24 mouse cellular contexts compared by ENCODE assay signal in genomic region chr7:37375044-37375443, GRCm38 (mm10).
DNase-seq lines count a peak whose midpoint lies in the region; ATAC-seq lines count a peak whose summit lies in the region.
"Had no signal": no experiment of that assay in that cellular context is flagged by ENCODE, and none has a peak within 500 bp of the region (broad histone marks: within the 10 kb centered on the region; RNA-seq: fewer than 3 reads in every experiment).

No protein-coding gene starts in this region.

- no peak overlapping the region for H3K4me3 ChIP-seq in hindbrain, embryonic 11.5 days (ENCODE audit: low read depth, low read length)
- H3K4me3 ChIP-seq in hindbrain, embryonic 16.5 days (ENCODE audit: low read length): no peak overlapping the region
- H3K4me3 ChIP-seq in limb, embryonic 10.5 days: no peak overlapping the region
- H3K4me3 ChIP-seq: heart, embryonic 12.5 days; hindbrain, embryonic 13.5 days; limb, embryonic 15.5 days; midbrain, embryonic 13.5 days; neural tube, embryonic 12.5 days had no signal

- no peak overlapping the region for H3K27ac ChIP-seq in hindbrain, embryonic 11.5 days (ENCODE audit: low read depth, low read length)
- H3K27ac ChIP-seq in hindbrain, embryonic 16.5 days (ENCODE audit: low read depth, low read length): no peak overlapping the region
- H3K27ac ChIP-seq in limb, embryonic 10.5 days: peak overlapping the region; percentile 80
- H3K27ac ChIP-seq: limb, embryonic 15.5 days; liver, embryonic 14.5 days; midbrain, embryonic 13.5 days; neural tube, embryonic 12.5 days had no signal

- no peaks in the 10 kb centered on the region for H3K27me3 ChIP-seq in hindbrain, embryonic 11.5 days (ENCODE audit: control insufficient read depth, insufficient read depth, low read length)
- no peaks in the 10 kb centered on the region for H3K27me3 ChIP-seq in hindbrain, embryonic 16.5 days (replicated peaks; ENCODE audit: control insufficient read depth, insufficient read depth, low read length)
- H3K27me3 ChIP-seq in limb, embryonic 10.5 days (ENCODE audit: low read depth, poor library complexity, severe bottlenecking): peaks cover 36% of the 10 kb centered on the region
- H3K27me3 ChIP-seq: hindbrain, embryonic 13.5 days; neural tube, embryonic 12.5 days had no signal

- DNase-seq in embryo, embryonic 10.5 days (ENCODE audit: low spot score): peak; percentile 39
- DNase-seq in embryo, embryonic 9.5 days (ENCODE audit: extremely low spot score): no peak
- DNase-seq in hindbrain, embryonic 11.5 days (ENCODE audit: low spot score): peak; percentile 31
- DNase-seq in limb, embryonic 10.5 days (ENCODE audit: low spot score): peak; percentile 62
- DNase-seq in retina, postnatal 1 day: no peak
- DNase-seq in kidney, adult 18-20 months: no peak
- DNase-seq: adrenal gland, postnatal 25 days; cerebellum, adult 9-10 months; gastrocnemius, postnatal 10 days; heart, adult 11 months; heart, postnatal 10 days; kidney, adult 8-10 months; kidney, postnatal 10 days; thymus, adult 18-20 months; thymus, postnatal 36 days had no signal

- H3K9me3 ChIP-seq in hindbrain, embryonic 11.5 days (ENCODE audit: control insufficient read depth, low read length): no peaks in the 10 kb centered on the region
- no peaks in the 10 kb centered on the region for H3K9me3 ChIP-seq in hindbrain, embryonic 16.5 days (ENCODE audit: control insufficient read depth, low read length)
- no peaks in the 10 kb centered on the region for H3K9me3 ChIP-seq in limb, embryonic 10.5 days (replicated peaks)
- H3K9me3 ChIP-seq: heart, embryonic 12.5 days; hindbrain, embryonic 13.5 days; limb, embryonic 15.5 days; midbrain, embryonic 13.5 days; neural tube, embryonic 12.5 days had no signal

- H3K9ac ChIP-seq in hindbrain, embryonic 11.5 days (ENCODE audit: low read depth, low read length): no peak overlapping the region
- H3K9ac ChIP-seq in hindbrain, embryonic 16.5 days (ENCODE audit: low read depth, low read length): no peak overlapping the region
- H3K9ac ChIP-seq: heart, embryonic 12.5 days; limb, embryonic 15.5 days; liver, embryonic 14.5 days; lung, embryonic 14.5 days; midbrain, embryonic 13.5 days; neural tube, embryonic 12.5 days had no signal

- peak; percentile 14; the same call in 1 of the 2 replicates for ATAC-seq in hindbrain, embryonic 11.5 days (ENCODE audit: low FRiP score)
- no peak for ATAC-seq in hindbrain, embryonic 16.5 days
- ATAC-seq: inflammation-experienced regulatory T-cells, adult 6 months; midbrain, embryonic 13.5 days had no signal

- H3K4me2 ChIP-seq in hindbrain, embryonic 11.5 days (replicated peaks; ENCODE audit: low read depth, low read length): no peak overlapping the region
- no peak overlapping the region for H3K4me2 ChIP-seq in hindbrain, embryonic 16.5 days (ENCODE audit: low read length)
- H3K4me2 ChIP-seq: heart, embryonic 12.5 days; limb, embryonic 15.5 days; lung, embryonic 14.5 days had no signal

- WGBS in hindbrain, embryonic 11.5 days: 54% methylated on average over 9 of the region's 9 CpGs
- WGBS in hindbrain, embryonic 16.5 days: 47% methylated on average over 9 of the region's 9 CpGs
- WGBS in limb, embryonic 10.5 days: 36% methylated on average over 9 of the region's 9 CpGs

- peaks cover 9% of the 10 kb centered on the region for H3K4me1 ChIP-seq in hindbrain, embryonic 11.5 days (replicated peaks; ENCODE audit: control insufficient read depth, insufficient read depth, low read length)
- peaks cover 3% of the 10 kb centered on the region; the same call in 1 of the 2 replicates for H3K4me1 ChIP-seq in hindbrain, embryonic 16.5 days (ENCODE audit: control insufficient read depth, insufficient read depth, low read depth, low read length)
- peaks cover 53% of the 10 kb centered on the region for H3K4me1 ChIP-seq in limb, embryonic 10.5 days

- H3K36me3 ChIP-seq in hindbrain, embryonic 11.5 days (ENCODE audit: control insufficient read depth, insufficient read depth, low read length): no peaks in the 10 kb centered on the region
- H3K36me3 ChIP-seq in hindbrain, embryonic 16.5 days (ENCODE audit: control insufficient read depth, insufficient read depth, low read length): no peaks in the 10 kb centered on the region
- no peaks in the 10 kb centered on the region for H3K36me3 ChIP-seq in limb, embryonic 10.5 days
- H3K36me3 ChIP-seq: heart, embryonic 12.5 days; hindbrain, embryonic 13.5 days; limb, embryonic 15.5 days; midbrain, embryonic 13.5 days; neural tube, embryonic 12.5 days had no signal

Comparison
In these comparisons a context has a peak if more than half of its experiments do, and no peak if none do; other contexts are left out.
1. DNase-seq: peak in embryo, embryonic 10.5 days (single experiment), hindbrain, embryonic 11.5 days (single experiment) and limb, embryonic 10.5 days (single experiment); none in embryo, embryonic 9.5 days (single experiment), retina, postnatal 1 day (single experiment) and kidney, adult 18-20 months (single experiment).